Mouse (Mus musculus) heart, embryonic 15.5 days (tissue): Measurements from ENCODE around the gene Crcp. TPM values are rescaled to one million over a fixed set of nuclear protein-coding genes. Genes with fewer than 3 reads are reported as not detected.

Source experiments
- ATAC-seq: fragments of 200-750 bp; cut with Nextera tagmentation; replicated peaks from 2 replicates; pipeline ENCODE4 v1.8.0; 2017; ENCODE audit warnings: low read depth, moderate TSS enrichment; ENCODE audit not compliant: insufficient number of reproducible peaks, insufficient read depth, low FRiP score
- H3K27ac ChIP-seq: fragments of 300-500 bp; sonication (generic); 2 replicates; pipeline ENCODE4 v1.5.1; 2015; ENCODE audit warnings: mild to moderate bottlenecking, inconsistent platforms
- H3K27me3 ChIP-seq: fragments of 300-500 bp; sonication (generic); 2 replicates; pipeline ENCODE4 v1.6.1; 2015; ENCODE audit warnings: inconsistent platforms
- H3K36me3 ChIP-seq: fragments of 300-500 bp; sonication (generic); 2 replicates; pipeline ENCODE4 v1.6.1; 2015; ENCODE audit warnings: mild to moderate bottlenecking, inconsistent platforms
- H3K4me1 ChIP-seq: fragments of 300-500 bp; sonication (generic); replicated peaks from 2 replicates; pipeline ENCODE4 v1.6.1; 2015; ENCODE audit warnings: inconsistent platforms
- H3K4me2 ChIP-seq: fragments of 300-500 bp; sonication (generic); 2 replicates; pipeline ENCODE4 v1.6.1; 2015; ENCODE audit warnings: inconsistent platforms, mild to moderate bottlenecking, moderate library complexity
- H3K4me3 ChIP-seq: fragments of 300-500 bp; sonication (generic); 2 replicates; pipeline ENCODE4 v1.5.1; 2015; ENCODE audit warnings: mild to moderate bottlenecking, inconsistent platforms
- H3K9ac ChIP-seq: fragments of 300-500 bp; sonication (generic); 2 replicates; pipeline ENCODE4 v1.6.1; 2015; ENCODE audit warnings: mild to moderate bottlenecking, inconsistent platforms
- H3K9me3 ChIP-seq: fragments of 300-500 bp; sonication (generic); replicated peaks from 2 replicates; pipeline ENCODE4 v1.6.1; 2016; ENCODE audit warnings: inconsistent platforms
- WGBS: fragments of 180-500 bp; shearing (Covaris S2); methylation state at CpG from one replicate; pipeline ENCODE4 v1.1.7; 2015; ENCODE audit warnings: mixed read lengths; 5-methylcytosine and 5-hydroxymethylcytosine counted together
- polyA plus RNA-seq: library from polyadenylated mRNA; unstranded; fragments of >200 nt; fragmentation: Nextera tagmentation; extraction: Ambion mirVana; gene quantifications from 2 replicates; pipeline ENCODE4 v1.2.1, GENCODE M21; 2015

Gene Crcp
- polyA plus RNA-seq, 1 experiment from 2014 or later, result 20.6 TPM

DNA sequence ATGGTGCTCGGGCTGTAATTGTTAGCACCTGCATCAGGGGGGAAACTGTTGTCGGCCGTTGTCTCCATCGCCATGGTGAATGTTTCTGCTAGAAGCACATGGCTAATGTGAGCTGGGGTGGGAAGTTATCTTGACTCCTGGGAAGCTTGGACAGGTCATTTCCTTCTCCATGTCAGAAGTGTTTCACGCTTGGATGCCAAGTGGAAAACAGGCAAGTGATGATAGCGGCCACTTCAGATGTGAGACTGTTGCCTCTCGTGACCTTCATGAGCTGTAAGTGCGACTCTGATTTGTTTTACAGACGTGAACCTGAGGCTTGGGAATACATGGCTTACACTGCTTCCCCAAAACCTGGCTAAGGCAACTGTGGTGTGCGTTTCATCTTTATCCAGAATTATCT is 17.5 kb downstream of the Crcp start:
- no peak overlapping the region for H3K9ac ChIP-seq
- no peak overlapping the region for H3K27ac ChIP-seq
- peaks cover 58% of the 10 kb centered on the region for H3K27me3 ChIP-seq
- H3K9me3 ChIP-seq, result no peaks in the 10 kb centered on the region
- H3K4me2 ChIP-seq, result no peak overlapping the region
- no peak overlapping the region for H3K4me3 ChIP-seq
- 33% methylated on average over 10 of the region's 10 CpGs for WGBS
- peaks cover 29% of the 10 kb centered on the region for H3K36me3 ChIP-seq
- peaks cover 11% of the 10 kb centered on the region; the same call in 1 of the 2 replicates for H3K4me1 ChIP-seq
- peak; percentile 40 for ATAC-seq

DNA sequence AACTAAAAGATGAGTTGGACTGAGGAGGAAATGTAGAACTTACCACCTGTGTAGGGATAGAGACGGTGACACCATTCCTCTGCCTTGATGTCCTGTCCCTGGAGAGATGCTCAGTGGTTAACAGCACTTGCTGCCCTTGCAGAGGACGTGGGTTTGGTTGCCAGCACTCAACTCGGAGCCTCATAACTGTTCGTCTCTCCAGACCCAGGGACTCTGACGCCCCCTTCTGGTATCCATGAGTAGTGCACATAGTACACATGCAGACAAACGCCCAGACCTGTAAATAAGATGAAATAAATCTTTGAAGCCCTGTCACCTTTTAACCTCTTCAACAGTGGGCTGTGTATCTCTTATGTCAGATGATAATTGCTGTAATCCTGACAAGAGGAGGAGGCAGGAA is 17.9 kb downstream of the Crcp start:
- no peak overlapping the region for H3K4me2 ChIP-seq
- no peaks in the 10 kb centered on the region for H3K9me3 ChIP-seq
- H3K4me1 ChIP-seq, result peaks cover 11% of the 10 kb centered on the region; the same call in 1 of the 2 replicates
- H3K9ac ChIP-seq, result no peak overlapping the region
- H3K4me3 ChIP-seq, result no peak overlapping the region
- peaks cover 56% of the 10 kb centered on the region for H3K27me3 ChIP-seq
- ATAC-seq, result no peak
- no peak overlapping the region for H3K27ac ChIP-seq
- peaks cover 26% of the 10 kb centered on the region for H3K36me3 ChIP-seq
- 62% methylated on average over 6 of the region's 6 CpGs for WGBS

DNA sequence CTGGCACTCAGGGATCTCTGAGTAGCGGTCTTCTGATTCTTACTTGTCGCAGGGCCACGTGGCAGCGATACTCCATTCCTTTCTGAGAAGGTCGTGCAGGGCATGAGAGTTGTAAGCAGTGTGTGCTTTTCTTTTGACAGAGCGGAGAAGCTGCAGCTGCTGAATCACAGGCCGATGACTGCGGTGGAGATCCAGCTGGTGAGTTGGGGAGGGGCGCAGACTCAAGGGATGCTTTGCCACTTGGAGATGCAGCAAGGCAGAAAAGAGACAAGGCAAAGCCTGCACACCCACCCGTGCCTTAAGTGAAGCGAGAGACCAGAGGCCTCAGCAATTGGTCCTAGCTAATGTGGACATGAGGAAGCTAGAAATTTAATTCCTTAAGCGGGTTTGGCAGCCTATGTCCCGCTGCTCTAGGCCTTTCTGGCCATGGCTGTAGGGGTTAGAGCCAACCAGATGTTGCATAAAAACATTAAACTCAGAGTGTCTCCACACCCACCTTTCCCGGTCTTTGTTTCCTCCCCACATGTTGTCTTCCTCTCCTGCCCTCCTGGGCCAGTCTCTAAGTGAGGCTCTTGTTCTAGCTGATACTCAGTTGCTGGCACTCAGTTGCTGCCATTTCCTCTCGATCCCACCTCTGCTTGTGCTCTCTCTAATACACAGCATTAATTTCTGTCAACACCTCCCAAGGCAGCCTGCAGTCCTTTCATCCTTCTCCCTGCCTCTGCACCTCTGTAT is 19.9 kb downstream of the Crcp start:
- H3K27me3 ChIP-seq, result peaks cover 52% of the 10 kb centered on the region
- H3K4me1 ChIP-seq, result peaks cover 11% of the 10 kb centered on the region; the same call in 1 of the 2 replicates
- no peak for ATAC-seq
- 81% methylated on average over 15 of the region's 15 CpGs for WGBS
- no peak overlapping the region for H3K9ac ChIP-seq
- no peak overlapping the region for H3K27ac ChIP-seq
- H3K36me3 ChIP-seq, result peaks cover 12% of the 10 kb centered on the region
- no peak overlapping the region for H3K4me2 ChIP-seq
- no peak overlapping the region for H3K4me3 ChIP-seq
- no peaks in the 10 kb centered on the region for H3K9me3 ChIP-seq

DNA sequence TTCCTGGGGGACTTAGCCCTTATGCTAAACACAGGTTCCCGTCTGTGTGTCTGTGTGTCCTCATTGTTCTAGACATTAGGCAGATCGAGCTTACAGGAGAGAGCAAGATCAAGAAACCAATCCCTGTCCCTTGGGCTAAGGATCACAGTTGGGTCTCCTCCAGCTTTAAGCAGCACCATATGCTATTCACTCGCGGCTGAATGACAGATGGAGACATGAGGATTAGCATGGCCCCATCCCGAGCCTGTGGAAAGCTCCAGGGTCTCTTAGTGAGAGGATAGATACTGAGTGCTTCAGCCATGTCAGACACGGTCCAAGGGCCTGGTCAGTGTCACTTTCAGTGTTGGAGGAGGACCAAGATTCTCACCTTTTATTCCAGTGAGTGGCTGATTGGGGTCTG is 21.3 kb downstream of the Crcp start:
- H3K27me3 ChIP-seq, result peaks cover 49% of the 10 kb centered on the region
- H3K4me1 ChIP-seq, result peaks cover 11% of the 10 kb centered on the region; the same call in 1 of the 2 replicates
- H3K9ac ChIP-seq, result no peak overlapping the region
- 58% methylated on average over 6 of the region's 6 CpGs for WGBS
- H3K4me3 ChIP-seq, result no peak overlapping the region
- H3K36me3 ChIP-seq, result peaks cover 15% of the 10 kb centered on the region
- no peak overlapping the region for H3K4me2 ChIP-seq
- no peak overlapping the region for H3K27ac ChIP-seq
- ATAC-seq, result no peak
- H3K9me3 ChIP-seq, result no peaks in the 10 kb centered on the region

DNA sequence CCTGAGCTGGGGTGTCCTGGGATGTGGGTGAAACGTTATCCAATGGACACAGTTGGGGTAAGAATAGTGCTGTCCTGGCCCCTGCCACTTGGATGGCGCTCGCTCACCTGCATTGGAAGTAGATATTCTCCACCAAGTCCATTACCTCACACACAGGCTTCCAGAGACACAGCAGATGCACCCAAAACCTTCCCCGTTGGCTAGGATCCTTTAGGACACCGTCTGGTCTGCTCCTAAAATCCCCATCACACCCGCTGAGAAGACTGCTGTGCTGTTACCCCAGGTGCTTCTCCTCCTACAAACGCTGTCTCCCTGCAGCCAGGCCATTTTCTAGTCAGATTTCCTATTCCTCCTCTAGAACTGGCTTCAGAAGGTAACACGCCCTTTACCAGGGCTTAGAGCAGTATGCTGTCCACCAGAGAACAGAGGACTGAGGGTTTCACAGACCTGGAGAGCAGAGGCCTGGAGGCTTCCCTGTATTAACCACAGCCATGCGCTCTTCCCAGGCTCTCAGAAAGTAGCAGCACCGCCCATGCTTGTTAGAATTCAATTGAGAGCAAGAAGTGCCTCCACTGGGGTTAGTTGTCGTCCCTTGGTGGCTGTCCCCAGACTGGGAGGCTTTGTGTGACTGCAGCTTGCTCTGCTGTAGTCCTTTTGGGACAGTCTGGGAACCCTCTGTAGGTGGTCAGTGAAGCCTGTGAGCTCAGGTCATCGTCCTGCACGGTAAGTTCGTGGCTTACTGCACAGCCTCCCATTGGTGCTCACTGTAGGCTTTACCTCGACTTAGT is 22.2 kb downstream of the Crcp start:
- no peak overlapping the region for H3K4me3 ChIP-seq
- ATAC-seq, result no peak
- H3K36me3 ChIP-seq, result peaks cover 18% of the 10 kb centered on the region
- no peak overlapping the region for H3K4me2 ChIP-seq
- WGBS, result 86% methylated on average over 15 of the region's 15 CpGs
- H3K9me3 ChIP-seq, result no peaks in the 10 kb centered on the region
- no peak overlapping the region for H3K27ac ChIP-seq
- no peak overlapping the region for H3K9ac ChIP-seq
- peaks cover 9% of the 10 kb centered on the region; the same call in 1 of the 2 replicates for H3K4me1 ChIP-seq
- peaks cover 44% of the 10 kb centered on the region for H3K27me3 ChIP-seq

DNA sequence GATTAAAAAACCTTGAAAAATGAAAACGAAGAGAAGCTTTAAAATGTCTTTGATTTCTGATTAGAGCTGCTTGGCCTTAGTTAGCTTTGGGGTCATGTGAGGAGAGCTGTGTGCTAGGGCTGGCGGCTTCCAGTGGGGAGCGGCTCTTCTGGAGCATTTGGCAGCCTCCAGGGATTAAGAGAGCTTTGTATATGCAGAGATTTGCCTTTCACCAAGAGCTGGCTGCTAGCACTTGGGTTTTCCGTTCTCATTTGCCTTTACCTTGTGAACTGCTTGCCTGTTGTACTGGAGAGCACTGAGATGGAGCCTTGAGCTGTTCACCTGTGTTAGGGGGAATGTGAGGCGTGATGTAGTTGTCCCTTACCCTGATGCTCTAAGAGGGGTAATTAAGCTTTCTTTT is 23.4 kb downstream of the Crcp start:
- no peak overlapping the region for H3K27ac ChIP-seq
- H3K4me2 ChIP-seq, result no peak overlapping the region
- H3K9ac ChIP-seq, result no peak overlapping the region
- H3K9me3 ChIP-seq, result no peaks in the 10 kb centered on the region
- no peak for ATAC-seq
- WGBS, result 74% methylated on average over 5 of the region's 5 CpGs
- H3K27me3 ChIP-seq, result peaks cover 44% of the 10 kb centered on the region
- H3K4me3 ChIP-seq, result no peak overlapping the region
- 0 out of 2 replicates have a peak, but pooled peaks cover 3% of the 10 kb centered on the region for H3K4me1 ChIP-seq
- H3K36me3 ChIP-seq, result peaks cover 13% of the 10 kb centered on the region; the same call in 1 of the 2 replicates

DNA sequence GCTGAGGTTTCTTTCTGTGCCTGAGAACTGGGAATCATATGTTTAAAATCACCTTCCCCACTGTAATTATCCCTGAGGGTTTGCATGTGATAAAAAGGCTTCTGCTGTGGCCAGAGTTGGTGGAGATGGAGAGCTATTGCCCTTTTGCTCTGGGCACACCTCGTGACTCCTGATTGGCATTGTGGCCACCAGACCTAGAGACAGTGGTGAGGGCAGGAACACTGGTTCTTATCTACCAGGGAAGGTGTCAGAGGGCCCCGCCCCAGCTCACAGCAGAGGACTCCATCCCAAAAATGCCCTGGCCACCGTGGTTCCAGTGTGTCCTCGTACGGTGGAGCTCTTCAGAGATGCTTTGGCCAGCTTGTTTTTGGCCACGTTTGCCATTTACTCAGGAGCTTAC is 23.9 kb downstream of the Crcp start:
- Histone ChIP-seq H3K27ac (no peak overlapping the region), H3K9me3 (no peaks in the 10 kb centered on the region), H3K9ac (no peak overlapping the region), H3K4me3 (no peak overlapping the region), H3K4me1 (0 out of 2 replicates have a peak, but pooled peaks cover 3% of the 10 kb centered on the region), H3K4me2 (no peak overlapping the region), H3K27me3 (peaks cover 44% of the 10 kb centered on the region), H3K36me3 (peaks cover 13% of the 10 kb centered on the region; the same call in 1 of the 2 replicates)
- ATAC-seq, result no peak
- WGBS, result 89% methylated on average over 6 of the region's 6 CpGs

DNA sequence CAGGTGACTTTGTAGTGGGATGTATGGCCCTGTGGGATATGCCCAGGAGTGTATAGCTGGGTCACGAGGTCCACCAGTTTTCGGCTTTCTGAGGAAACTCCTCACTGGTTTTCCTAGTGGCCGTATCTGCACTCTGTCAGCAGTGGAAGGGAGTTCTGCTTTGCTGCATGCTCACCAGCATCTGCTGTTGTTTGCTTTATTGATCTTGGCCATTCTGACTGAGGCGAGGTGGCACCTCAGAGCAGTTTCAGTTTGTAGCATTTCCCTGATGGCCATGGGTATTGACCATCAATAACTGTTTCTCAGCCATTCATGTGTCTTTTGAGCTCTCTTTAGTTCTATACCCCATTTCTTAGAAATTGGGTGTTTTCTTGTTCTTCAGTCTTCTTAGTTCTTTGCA is 26.6 kb downstream of the Crcp start:
- Histone ChIP-seq H3K27ac (no peak overlapping the region), H3K27me3 (peaks cover 30% of the 10 kb centered on the region), H3K9me3 (no peaks in the 10 kb centered on the region), H3K4me2 (no peak overlapping the region), H3K4me3 (no peak overlapping the region), H3K4me1 (peaks cover 11% of the 10 kb centered on the region), H3K36me3 (peaks cover 10% of the 10 kb centered on the region; the same call in 1 of the 2 replicates), H3K9ac (no peak overlapping the region)
- 96% methylated on average over 4 of the region's 4 CpGs for WGBS
- ATAC-seq, result no peak

DNA sequence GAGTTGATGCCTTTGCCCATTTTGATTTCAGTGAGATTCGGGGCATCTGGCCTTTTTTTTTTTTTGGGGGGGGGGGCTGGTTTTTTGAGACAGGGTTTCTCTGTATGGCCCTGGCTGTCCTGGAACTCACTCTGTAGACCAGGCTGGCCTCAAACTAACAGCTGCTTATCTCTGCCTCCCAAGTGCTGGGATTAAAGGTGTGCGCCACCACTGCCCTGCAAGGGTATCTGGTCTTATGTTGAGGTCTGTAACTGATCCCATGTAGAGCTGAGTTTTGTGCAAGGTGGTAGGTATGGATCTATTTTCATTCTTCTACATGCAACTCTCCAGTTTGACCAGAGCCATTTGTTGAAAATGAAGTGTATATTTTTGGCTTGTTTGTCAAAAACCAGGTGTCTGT is 27.2 kb downstream of the Crcp start:
- Histone ChIP-seq H3K9me3 (no peaks in the 10 kb centered on the region), H3K9ac (no peak overlapping the region), H3K4me2 (no peak overlapping the region), H3K36me3 (peaks cover 10% of the 10 kb centered on the region; the same call in 1 of the 2 replicates), H3K4me3 (no peak overlapping the region), H3K4me1 (peaks cover 11% of the 10 kb centered on the region), H3K27ac (no peak overlapping the region), H3K27me3 (peaks cover 23% of the 10 kb centered on the region)
- WGBS, result 80% methylated on average over 2 of the region's 2 CpGs
- ATAC-seq, result no peak

DNA sequence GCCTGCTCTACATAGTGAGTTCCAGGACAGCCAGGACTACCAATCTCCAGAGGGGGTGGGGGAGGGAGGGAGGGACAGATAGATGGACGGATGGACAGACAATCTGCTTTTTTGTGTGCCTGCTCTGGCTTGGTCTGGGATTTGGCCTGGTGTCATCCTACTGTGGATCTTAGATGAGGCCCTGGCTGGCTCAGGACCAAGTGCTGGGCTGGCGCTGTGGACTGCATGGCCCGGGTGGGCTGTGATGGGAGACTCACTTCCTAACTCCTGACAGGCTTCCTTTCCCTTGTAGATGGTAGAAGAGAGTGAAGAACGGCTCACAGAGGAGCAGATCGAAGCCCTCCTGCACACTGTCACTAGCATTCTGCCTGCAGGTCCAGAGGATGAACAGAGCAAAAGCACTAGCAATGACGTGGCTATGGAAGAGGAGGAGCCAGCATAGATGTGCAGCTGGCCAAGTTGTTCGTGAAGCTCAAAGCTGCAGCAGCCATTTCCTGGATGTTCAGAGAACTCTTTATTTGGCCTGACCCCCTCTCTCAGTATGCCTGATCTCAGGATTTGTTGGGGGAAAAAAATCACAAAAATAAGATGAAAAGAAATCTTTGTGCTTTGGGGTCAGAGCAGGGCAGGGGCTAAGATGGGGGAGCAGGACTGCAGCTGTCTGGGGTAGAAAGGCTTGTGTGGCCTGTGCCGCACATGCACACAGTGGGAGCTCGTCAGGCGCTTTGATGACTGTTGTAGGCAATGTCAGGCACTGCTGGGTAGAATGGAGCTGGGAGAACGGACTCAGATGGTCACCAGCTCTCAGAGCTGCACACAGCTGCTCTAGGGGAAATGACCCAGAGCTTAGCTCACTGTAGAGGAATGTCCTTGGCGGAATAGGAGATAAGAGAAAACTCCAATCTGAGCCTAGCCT is 30.6 kb downstream of the Crcp start:
- Histone ChIP-seq H3K4me3 (no peak overlapping the region), H3K4me2 (no peak overlapping the region), H3K9ac (no peak overlapping the region), H3K4me1 (peaks cover 11% of the 10 kb centered on the region), H3K9me3 (no peaks in the 10 kb centered on the region), H3K27me3 (peaks cover 1% of the 10 kb centered on the region), H3K36me3 (0 out of 2 replicates have a peak, but pooled peaks cover 6% of the 10 kb centered on the region), H3K27ac (peak overlapping the region; percentile 79)
- ATAC-seq, result peak; percentile 80
- WGBS, result 50% methylated on average over 12 of the region's 12 CpGs

DNA sequence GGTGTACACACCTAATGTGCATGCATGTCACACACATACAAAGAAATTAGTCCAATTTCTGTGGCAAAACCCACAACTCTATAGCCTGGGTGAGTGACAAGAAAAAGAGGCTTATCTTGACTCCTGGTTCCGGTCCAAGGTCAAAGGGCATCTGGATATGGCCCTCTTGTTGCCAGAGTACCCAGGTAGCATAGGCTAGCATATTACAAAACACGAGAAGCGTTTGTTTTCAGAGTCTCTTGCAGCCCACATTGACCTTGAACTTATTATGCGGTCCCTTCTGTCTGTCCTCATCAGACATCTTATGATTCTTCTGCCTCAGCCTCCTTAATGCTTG is 31.2 kb downstream of the Crcp start:
- no peak for ATAC-seq
- Histone ChIP-seq H3K4me3 (no peak overlapping the region), H3K9ac (no peak overlapping the region), H3K9me3 (no peaks in the 10 kb centered on the region), H3K27me3 (no peaks in the 10 kb centered on the region), H3K4me2 (no peak overlapping the region), H3K27ac (peak overlapping the region; percentile 79), H3K36me3 (0 out of 2 replicates have a peak, but pooled peaks cover 4% of the 10 kb centered on the region), H3K4me1 (peaks cover 11% of the 10 kb centered on the region)
- WGBS, result 70% methylated on average over 4 of the region's 4 CpGs
